Mouse (Mus musculus) thymus, postnatal 4 days (tissue): Measurements from ENCODE around the gene Pum1.
A peak's percentile ranks its signal among the peaks of the same experiment; 100 is the strongest.

Source experiments
- DNase-seq: peaks from one replicate; pipeline ENCODE4 v3.0.0; 2021

Gene Pum1

DNA sequence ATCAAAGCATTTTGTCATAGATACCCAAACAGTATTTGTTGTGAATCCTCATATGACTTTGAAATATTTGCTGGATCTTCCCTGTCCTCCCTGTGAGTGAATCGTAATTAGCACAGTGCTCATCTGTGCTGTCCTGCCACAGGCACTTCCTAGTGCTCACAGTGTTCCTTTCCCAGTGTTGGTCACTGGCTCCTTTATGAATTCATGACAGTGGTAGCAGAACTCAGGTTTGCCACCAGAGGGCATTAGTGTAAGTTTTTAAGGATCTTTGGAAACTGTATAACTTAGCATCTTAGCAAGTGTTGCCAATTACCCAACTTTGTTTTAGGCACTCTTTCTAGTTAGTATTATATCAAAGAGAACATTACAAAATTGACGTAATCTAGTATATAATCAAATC, 75.4 kb downstream of the Pum1 start:
- DNase-seq, result peak; percentile 48

DNA sequence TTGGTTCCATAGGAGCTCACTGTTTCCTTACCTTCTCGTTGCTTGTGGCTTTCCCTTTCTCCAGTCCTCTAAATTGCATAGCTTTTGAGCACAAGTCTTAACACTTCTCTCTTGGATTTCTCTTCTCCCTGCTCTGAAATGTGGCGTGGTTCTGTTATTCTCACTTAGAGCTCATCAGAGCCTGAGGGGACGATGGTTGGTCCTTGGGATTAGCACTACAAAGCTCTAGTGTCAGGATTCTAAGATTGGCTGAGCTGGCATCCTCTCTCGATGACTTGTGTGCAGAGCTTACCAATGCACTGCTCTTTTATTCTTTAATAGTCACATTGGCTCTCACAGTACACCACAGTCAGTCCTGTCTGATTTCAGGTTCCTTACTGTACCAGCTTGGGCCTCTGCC, 80.9 kb downstream of the Pum1 start:
- no peak for DNase-seq

DNA sequence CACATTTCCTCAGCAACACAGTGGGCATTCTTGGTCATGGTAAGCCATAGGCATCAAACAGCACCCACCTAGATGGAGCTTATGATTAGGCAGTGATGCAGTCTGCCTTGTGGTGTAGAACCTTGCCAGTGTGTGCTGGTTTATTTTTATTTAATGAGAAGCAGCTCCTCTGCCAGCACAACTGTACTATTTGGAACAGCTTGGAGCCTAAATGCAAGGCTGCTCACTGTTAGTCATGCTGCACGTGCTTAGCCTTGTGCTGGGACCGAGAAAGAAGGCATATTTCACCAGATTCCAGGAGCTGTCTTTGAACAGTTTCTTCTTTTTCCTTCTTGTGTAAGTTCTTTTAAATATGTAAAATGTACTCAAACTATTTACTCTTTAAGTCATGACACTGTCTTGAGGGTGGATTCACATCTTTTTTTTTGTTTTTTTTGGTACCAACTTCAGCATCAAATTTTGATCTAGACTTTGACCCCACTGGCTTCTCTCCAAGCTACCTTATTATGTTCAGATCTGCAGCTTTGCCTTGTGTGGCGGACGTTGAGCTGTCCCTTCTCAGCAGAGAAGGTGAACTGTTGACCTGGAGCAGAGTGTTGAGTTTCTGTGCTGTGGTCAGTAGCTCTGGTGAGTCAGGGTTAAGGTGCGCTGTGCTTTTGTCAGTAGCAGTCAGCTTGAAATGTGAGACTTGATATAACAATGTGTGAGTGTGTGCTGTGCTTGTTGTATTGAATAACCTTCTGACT, 82.6 kb downstream of the Pum1 start:
- no peak for DNase-seq

DNA sequence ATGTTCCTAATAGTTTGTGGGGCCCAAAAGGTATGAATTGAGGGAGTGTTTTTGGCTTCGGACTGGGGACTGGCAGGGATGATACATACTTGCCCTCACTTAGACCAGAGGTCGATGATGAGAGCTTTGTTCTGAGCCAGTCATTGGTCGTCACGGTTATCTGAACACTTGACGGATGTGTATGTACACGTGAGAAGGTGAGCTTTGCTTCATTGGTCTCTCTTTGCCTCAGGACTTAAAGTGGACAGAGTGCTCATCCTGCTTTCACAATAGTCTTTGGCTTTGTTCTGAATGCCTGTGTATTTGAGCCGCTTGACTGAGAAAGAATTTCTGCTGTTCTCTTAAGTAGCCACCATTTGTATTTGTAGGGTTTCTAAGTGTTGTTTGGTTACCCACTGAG, 86.4 kb downstream of the Pum1 start:
- DNase-seq, result no peak

DNA sequence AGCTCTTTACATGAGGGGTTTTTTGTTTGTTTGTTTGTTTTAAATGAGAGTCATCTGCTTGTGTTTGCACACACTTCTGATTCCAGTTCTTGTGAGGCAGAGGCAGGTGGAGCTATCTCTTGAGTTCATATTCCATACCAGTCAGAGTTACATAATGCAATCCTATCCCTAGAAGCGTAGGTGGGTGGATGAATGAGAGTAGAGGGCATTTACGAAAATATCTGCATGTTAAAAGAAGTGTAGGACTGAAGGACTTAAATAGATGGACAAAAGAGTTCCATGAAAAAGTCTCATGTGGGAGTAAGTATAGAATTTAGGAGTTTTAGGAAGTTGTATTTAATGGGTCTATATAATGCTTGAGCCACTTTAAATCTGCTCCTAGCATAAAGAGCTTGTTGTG, 88.8 kb downstream of the Pum1 start:
- no peak for DNase-seq

DNA sequence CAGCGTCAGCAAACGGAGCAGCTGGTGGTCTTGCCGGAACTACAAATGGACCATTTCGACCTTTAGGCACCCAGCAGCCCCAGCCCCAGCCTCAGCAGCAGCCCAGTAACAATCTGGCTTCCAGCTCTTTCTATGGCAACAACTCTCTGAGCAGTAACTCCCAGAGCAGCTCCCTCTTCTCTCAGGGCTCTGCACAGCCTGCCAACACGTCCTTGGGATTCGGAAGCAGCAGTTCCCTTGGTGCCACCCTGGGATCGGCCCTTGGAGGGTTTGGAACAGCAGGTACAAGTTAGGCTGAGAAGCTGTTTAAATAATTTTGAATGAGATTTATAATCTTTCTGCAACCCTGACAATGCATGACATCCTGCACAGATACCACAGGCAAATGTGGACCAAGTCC, 89.5 kb downstream of the Pum1 start:
- DNase-seq, result no peak

DNA sequence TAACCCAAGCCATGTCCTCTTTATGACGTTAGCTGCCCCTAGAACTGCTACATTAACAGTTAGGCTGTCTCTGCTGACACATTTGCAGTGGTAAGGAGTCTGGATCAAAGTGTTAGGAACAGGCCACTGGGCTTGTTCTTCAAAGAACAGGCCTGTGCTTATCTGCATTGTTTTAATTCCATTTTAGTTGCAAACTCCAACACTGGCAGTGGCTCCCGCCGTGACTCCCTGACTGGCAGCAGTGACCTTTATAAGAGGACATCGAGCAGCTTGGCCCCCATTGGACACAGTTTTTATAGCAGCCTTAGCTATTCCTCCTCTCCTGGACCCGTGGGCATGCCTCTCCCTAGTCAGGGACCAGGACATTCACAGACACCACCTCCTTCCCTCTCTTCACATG, 90.6 kb downstream of the Pum1 start:
- DNase-seq, result no peak

DNA sequence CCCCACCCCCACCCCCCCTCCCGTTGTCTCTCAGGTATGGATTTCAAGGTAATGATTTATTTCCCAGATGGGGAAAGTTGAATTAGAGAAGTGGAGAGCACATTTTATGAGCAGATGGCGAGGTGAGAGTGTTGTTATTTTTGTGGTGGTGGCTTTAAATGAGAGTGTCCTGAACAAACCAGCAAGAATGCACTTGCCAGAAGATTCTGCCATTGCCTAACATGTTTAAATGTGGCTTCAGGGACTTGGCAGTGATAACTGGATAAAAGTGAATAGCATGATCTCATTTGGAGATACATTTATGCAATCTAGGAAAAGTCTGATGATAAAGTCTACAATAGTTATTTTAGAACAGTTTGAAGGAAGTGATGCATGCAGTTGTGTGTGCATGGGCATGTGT, 91.7 kb downstream of the Pum1 start:
- DNase-seq, result no peak

DNA sequence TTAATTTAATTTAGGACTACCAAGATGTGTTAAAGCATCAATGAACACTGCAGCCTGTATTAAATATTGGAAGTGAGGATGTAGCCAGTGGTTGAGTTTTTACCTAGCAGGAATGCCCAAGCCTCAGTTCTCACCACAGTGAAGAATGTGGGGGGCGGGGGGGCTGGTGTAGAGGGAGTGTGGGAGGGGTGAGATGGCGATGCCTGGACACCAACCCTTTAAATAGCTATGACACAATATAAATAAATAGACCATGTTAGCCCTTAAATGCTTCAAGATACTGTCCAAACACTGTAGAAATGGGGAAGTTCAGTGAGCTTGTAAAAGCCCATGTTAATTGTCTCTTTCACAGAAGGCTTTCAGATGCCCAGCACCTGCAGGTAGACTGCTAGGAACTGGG, 96.8 kb downstream of the Pum1 start:
- DNase-seq, result no peak

DNA sequence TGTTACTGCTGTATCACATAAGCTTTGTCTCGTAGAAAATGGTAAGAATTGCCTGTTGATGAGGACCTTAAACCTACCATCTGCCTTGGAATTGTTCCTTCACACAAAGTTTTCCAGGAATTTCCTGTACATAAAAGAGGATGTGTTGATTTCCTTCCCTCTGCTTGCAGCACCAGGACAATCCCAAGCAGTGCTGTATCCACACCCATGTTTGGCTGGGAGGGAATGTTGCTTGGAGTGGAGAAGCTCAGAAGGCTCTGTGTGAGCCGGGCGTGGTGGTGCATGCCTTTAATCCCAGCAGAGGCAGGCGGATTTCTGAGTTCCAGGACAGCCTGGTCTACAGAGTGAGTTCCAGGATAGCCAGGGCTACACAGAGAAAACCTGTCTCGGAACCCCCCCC, 98.7 kb downstream of the Pum1 start:
- DNase-seq, result no peak

DNA sequence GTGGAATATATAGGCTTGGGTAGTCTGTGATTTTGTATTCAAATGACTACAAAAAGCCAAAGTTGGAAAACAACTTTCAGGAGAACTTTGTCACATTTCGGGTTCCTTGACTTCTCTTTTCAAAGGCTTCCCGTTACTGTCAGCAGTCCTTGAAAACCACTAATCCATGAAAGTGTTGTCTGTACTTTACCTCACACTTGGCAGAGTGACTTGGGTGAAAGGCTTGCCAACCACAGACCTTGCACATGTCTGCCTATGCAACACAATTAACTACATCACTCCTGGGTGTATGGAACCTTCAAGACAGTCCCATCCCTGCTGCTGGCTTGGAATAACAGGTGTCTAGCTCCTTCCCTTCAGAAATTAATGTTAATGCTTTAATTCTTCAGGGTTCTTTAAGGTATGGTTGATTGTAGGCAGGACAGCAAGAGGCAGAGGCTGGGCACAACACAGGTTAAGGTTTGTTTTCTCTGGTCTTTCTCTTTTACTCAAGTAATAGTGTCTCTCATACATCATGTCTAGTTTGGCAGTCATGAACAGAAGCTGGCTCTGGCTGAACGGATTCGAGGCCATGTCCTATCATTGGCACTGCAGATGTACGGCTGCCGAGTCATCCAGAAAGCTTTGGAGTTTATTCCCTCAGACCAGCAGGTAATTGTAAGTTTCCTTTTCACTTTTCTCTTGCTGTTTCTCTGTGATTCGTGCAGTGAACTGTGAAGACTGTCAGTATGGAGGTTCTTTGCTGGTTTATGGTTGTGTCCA, 102.5 kb downstream of the Pum1 start:
- no peak for DNase-seq

DNA sequence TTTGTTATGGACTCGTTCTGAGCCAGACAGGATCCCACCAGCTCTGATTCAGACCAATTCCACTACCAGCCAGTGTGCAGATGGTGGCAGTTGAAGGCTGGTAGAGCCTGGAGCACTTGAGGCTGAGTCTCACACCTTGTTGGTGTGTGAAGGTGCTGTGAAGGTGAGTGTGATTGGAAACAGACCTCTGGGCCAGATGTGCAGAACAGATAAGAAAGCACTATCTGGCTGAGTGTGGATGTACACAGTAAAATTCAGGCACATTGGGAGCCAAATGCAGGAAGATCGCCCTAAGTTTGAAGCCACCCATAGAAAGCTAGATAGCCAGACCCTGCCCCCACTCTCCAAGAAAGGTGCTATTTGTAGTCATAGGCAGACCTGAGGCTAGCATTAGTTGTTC, 103.3 kb downstream of the Pum1 start:
- no peak for DNase-seq

DNA sequence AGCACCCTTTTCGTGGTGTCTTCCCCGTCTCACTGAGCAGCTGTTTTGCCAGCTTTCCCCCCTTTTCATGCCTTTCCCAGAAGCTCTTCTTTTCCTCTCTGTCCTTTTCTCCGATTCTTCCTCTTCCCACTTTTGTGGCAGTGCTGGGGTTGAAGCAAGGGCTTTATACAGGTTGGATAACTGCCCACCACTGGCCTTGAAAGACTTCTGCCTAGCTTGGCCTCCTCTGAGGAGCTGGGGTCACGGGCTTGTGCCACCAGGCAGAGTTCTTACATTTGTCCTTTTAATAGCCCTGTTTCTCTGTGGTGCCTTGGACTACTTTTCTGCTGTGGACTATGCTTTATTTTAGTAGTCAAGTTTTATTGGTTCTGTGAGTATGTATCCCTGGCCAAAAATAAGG, 103.8 kb downstream of the Pum1 start:
- DNase-seq, result no peak

DNA sequence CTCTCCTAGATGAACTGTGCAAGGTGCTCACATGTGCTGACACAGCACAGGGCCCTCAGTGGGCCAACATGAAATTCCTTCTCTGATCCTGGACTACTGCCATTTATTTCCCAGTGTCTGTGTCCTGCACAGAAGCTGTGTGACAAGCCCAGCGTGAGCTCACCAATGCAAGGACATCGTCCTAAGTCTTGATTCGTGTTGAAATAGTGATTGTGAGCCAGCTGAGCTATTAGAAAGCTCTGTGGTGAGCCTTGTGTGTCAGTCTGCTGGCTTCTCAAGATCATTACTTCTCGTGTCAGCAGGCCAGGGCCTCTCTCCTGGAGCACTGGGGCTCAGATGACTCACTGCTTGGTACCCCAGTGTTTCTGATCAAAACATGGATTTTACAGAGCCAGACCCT, 110.8 kb downstream of the Pum1 start:
- no peak for DNase-seq

DNA sequence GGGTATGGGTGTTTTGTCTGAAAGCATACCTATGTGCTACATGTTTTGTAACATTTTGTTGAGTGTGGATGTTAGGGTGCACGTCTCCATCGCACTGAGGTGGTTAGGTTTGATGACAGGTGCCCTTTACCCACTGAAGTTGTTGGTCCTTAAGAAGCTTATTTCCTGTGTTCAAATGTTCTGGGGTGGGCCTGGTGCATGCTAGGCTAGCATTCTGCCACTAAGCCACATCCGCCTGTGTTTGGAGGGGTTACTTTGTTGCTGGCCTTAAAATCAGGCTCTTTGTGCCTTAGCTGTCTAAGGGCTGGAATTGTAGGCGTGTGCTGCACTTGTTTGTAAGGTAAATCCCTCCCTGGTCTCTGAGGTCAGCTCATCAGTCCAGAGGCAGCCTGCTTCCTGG, 111.7 kb downstream of the Pum1 start:
- peak; percentile 59 for DNase-seq

DNA sequence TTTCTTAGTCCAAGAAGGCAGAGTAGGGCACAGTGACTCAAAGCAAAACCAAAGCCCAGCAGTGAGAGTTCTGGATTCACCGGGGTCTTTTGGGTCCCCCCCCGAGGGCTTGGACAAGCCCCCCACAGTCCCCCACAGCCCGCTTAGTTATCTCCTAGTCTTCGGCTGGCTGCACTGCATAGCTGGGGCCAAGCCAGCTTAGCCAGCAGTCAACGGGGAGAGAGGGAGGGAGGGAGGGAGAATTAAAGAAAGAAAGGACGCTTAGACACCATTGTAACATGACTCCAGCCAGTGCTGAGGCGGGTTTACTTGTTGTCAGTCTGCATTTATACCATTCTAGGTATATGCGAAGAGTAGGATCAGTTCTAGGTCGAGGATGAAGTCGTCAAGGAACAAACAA, 114.5 kb downstream of the Pum1 start:
- DNase-seq, result no peak

DNA sequence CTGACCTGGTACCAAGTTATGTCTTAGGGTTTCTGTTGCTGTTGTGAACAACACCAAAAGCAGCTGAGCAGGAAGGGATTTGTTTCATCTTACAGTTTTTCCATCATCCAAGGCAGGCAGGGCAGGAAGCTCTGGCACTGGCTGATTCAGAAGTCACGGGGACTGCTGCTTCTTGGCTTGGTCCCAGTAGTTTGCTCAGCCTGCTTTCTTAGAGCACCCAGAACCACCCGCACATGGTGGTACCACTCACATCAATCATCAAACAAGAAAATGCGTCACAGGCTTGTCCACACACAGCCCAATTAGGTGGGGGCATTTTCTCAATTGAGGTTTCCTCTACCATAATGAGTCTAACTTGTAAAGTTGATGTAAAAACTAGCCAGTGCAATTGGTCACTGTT, 115.9 kb downstream of the Pum1 start:
- no peak for DNase-seq

DNA sequence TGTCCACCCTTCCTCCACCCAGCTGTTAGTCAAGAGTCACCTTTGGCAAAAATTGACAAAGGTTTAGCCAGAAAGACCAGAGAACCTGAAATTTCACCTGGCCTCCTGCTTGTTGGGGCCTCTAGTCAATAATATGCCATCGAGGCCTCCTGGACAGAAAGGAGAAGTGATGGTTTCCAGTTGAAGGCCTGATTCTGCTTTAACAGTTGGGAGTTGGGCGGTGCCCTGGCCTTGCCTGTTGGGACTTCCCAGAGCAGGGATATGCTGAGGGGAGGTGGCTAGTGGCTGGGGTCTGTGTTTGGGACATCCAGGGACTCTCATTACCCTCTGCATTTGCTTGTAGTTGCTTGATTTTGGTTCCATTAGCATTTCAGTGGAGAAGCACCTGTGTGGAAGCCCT, 119.4 kb downstream of the Pum1 start:
- no peak for DNase-seq

DNA sequence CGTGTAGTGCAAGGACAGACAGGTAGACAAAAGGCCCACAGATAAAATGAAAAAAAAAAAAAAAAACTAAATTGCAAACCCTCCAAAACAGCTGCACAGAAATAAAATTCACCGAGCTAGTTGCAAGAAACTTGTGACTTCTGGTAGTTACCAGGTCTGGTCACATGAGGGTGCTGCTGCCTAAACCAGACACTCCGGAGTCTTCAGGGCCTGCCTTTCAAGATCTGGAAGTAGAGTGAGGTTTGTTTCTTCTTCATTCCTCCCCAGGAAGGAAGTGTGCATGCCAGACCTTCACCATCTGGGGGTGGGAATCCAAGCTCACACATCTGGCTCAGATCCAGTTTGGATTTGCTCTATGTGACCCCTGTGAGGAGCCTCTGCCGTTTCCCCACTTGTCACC, 121.6 kb downstream of the Pum1 start:
- peak; percentile 82 for DNase-seq

DNA sequence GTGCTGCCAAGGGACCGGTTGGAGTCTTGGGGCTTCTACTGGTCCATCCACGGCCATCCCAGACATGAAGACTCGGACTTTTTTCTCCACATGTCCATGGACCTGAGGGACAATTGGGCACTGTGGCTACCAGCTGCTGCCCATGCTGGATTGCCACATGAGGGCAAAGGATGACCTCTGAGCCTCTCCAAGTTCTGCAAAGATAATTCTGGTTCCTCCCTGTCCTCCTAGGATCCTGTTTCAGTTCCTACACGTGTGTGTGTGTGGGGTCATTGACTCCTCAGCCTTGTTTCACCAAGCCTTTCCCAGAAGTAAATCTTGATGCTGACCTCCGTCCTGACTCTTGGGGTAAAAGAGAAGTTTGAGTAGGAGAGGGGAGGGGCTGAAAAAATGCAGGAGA, 124.4 kb downstream of the Pum1 start:
- DNase-seq, result no peak

DNA sequence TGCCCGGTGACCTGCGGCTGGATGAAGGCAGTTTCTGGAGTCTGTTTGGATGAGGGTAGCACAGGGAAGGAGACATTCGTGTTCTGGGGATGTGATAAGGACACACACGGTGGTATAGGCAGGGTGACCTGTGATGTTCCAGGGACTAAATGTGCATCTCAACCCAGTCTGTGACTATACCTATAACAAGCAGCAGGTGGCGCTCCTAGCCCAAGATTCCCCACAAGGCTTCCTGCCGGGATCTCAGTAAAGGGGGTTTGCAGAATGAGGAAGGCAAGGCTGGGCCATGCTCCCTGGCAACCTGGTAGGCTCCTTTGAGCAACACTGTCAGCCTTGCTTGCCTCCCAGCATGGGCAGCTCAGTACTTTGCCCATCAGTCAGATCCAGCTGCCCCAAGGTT, 127.1 kb downstream of the Pum1 start:
- DNase-seq, result peak; percentile 82

DNA sequence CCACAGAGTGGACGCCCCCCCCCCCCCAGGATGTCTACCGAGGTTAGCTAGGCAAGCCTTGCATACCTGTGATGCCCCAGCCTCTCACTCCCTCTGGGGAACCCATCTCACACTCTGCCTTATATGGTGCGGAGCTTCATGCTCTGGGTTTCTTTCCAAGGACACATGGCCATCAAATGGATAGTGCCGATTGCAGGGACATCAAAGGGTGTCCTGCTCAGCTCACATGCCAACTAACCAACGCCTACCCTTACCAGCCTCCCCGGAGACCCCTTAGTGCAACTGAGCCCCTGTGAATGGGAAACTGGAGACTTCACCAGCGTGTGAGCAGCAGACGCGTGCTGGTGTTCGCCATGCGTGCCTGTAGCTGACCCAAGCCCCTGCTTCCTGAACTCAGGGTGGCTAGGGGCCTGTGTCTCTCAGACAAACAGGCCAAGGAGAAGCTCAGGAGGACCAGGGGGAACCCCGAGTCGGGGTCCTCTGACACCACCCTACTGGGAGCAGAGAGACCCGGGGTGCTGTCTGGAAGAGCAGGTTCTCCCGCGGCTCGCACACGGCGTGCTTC, 128.8 kb downstream of the Pum1 start:
- DNase-seq, result no peak

DNA sequence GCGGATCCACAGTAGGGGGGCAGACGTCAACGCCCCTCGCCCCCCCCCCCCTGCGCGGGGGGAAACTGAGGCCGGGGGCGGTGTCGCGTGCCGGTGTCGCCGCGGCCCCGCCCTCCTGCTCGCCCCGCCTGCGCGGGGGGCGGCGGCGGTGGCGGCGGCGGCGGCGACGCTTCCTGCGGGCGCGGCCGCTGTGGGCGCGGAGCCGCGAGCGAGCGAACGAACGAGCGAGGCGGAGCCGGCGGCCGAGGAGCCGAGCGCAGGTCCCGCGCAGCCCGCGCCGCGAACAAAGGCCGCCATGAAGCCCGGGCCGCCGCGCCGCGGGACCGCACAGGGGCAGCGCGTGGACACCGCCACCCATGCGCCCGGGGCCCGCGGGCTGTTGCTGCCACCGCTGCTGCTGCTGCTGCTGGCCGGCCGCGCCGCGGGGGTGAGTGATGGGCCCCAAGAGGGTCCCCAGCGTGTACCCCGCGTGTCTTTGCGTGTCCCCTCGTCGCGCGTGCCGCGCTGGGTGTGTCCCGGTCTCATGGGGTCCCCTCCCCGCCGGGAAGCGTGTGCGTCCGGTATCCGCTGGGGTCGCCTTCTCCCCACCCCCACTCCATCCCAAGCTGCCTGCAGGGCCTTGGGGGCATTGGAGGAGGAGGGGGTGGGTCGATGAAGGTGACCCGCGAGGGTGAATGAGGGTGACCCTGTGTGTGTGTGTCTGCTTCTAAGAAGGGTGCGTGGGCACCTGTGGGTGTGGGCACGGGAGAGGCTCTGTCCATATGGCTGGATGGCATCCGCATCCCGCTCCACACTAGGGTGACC, 129.5 kb downstream of the Pum1 start, which contains the start of gene Sdc3:
Gene Sdc3, plus strand, starts transcription at position 162 of the 804 bp plus-strand sequence.
- DNase-seq, result peak; percentile 68

DNA sequence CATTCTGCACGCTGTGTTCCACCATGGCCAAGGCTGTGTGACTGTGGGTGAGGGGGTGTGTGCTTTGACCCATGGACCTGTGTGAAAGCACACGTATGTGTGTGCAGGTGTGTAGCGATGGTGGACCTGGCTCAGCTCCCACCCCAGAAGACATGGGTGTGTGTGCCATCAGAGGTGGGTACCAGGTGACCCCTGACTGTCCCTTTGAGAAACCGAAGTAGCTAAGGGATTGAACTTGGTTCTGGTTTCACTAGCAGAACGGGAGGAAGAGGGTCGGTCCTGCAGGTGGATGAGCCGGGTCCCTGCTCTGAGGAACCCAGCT, 130.0 kb downstream of the Pum1 start:
- no peak for DNase-seq
